Mouse (Mus musculus): ENCODE data around the gene Minos1.

Gene Minos1

GRCm38 (mm10) chr4:139064831-139065230 lies 66.1 kb downstream of the Minos1 start:
- no peak for DNase-seq (ENCODE audit: low spot score)

GRCm38 (mm10) chr4:139059569-139059968 lies 71.3 kb downstream of the Minos1 start:
- DNase-seq (ENCODE audit: low spot score) = no peak

GRCm38 (mm10) chr4:139058029-139058428 lies 72.9 kb downstream of the Minos1 start:
- DNase-seq (ENCODE audit: low spot score) = no peak

- DNase-seq (ENCODE audit: low spot score) = no peak
Observed at GRCm38 (mm10) chr4:139057291-139057690, 73.6 kb downstream of the Minos1 start.

- no peak for DNase-seq (ENCODE audit: low spot score)
Observed at GRCm38 (mm10) chr4:139055744-139056143, 75.2 kb downstream of the Minos1 start.

- peak; percentile 83 for DNase-seq (ENCODE audit: low spot score)
Observed at GRCm38 (mm10) chr4:139055336-139055735, 75.6 kb downstream of the Minos1 start.

GRCm38 (mm10) chr4:139054300-139054923 lies 76.5 kb downstream of the Minos1 start:
- peak; percentile 74 for DNase-seq (ENCODE audit: low spot score)

- no peak for DNase-seq (ENCODE audit: low spot score)
Observed at GRCm38 (mm10) chr4:139053391-139053790, 77.5 kb downstream of the Minos1 start.

- no peak for DNase-seq (ENCODE audit: low spot score)
Observed at GRCm38 (mm10) chr4:139052796-139053195, 78.1 kb downstream of the Minos1 start.
